Mouse (Mus musculus) C2C12 (cell line): ENCODE measurements around the gene Ppm1h.

ENCODE experiments used
- CEBPB ChIP-seq: IDR thresholded peaks from one replicate; pipeline ENCODE4 v1.6.1; 2011; ENCODE audit warnings: low read depth, mild to moderate bottlenecking, control low read depth, moderate library complexity
- CTCF ChIP-seq: IDR thresholded peaks from one replicate; pipeline ENCODE4 v1.5.1; 2011; ENCODE audit not compliant: control insufficient read depth, insufficient read depth, insufficient read length
- MAX ChIP-seq: IDR thresholded peaks from one replicate; pipeline ENCODE4 v1.6.1; 2011; ENCODE audit warnings: mild to moderate bottlenecking, control low read depth
- USF1 ChIP-seq: IDR thresholded peaks from one replicate; pipeline ENCODE4 v1.6.1; 2011; ENCODE audit warnings: low read depth, mild to moderate bottlenecking, control low read depth, moderate library complexity

DNA sequence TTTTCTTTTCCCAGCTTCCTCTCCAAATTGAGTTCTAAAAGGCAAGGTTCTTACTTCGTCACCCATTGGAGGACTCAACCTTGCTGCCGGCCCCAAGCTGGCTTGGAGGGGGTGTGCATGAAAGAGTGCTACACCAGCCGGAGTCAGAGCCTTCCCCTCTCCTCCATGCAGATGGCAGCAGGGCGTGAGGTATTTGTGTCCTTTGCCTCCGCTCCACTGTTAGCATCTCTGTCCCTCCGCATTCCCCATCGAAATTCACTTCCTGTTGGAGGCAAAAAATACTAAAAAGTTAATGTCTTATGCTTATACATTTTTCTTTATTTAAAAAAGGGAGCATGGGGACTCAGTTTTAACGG lies 181.1 kb downstream of the Ppm1h start:
- TF ChIP-seq CTCF (no peak), USF1 (no peak), MAX (no peak), CEBPB (no peak)
